Mouse (Mus musculus) lung, postnatal 0 days (tissue): Measurements from ENCODE around the gene Pla2g6.

Experiments used
- CTCF ChIP-seq: IDR thresholded peaks from 2 replicates; pipeline ENCODE4 v1.5.1; 2016; ENCODE audit warnings: antibody characterized with exemption, mild to moderate bottlenecking
- EP300 ChIP-seq: IDR thresholded peaks from 2 replicates; pipeline ENCODE4 v1.6.1; 2016; ENCODE audit warnings: antibody characterized with exemption, mild to moderate bottlenecking, control low read depth

GRCm38 (mm10) chr15:79287091-79287490 lies 41.1 kb downstream of the Pla2g6 start:
- TF ChIP-seq CTCF (no peak), EP300 (no peak)
